Mouse (Mus musculus) frontal cortex, adult (tissue): ENCODE data around the gene Gm42906.

Experiments used
- ATAC-seq: cut with Nextera tagmentation; 2 replicates; pipeline ENCODE4 v1.9.2; 2017; ENCODE audit warnings: mild to moderate bottlenecking, moderate library complexity, mixed read lengths; ENCODE audit not compliant: low TSS enrichment

Gene Gm42906

GRCm38 (mm10) chr5:151394690-151395089 is 33.3 kb downstream of the Gm42906 start:
- ATAC-seq: peak; percentile 77

GRCm38 (mm10) chr5:151393821-151394662 is 33.9 kb downstream of the Gm42906 start:
- peak; percentile 53 for ATAC-seq

GRCm38 (mm10) chr5:151389827-151390226 is 38.1 kb downstream of the Gm42906 start:
- ATAC-seq: no peak

GRCm38 (mm10) chr5:151379896-151380295 is 48.1 kb downstream of the Gm42906 start:
- peak; percentile 99 for ATAC-seq

- ATAC-seq: no peak
Measured at GRCm38 (mm10) chr5:151379210-151379609, 48.8 kb downstream of the Gm42906 start.

- ATAC-seq: no peak
Measured at GRCm38 (mm10) chr5:151376931-151377330, 51.0 kb downstream of the Gm42906 start.

- ATAC-seq: no peak
Measured at GRCm38 (mm10) chr5:151374825-151375224, 53.1 kb downstream of the Gm42906 start.

- no peak for ATAC-seq
Measured at GRCm38 (mm10) chr5:151371130-151371529, 56.8 kb downstream of the Gm42906 start.

- ATAC-seq: no peak
Measured at GRCm38 (mm10) chr5:151369306-151369721, 58.6 kb downstream of the Gm42906 start.

GRCm38 (mm10) chr5:151368395-151369190 is 59.4 kb downstream of the Gm42906 start:
- ATAC-seq: peak; percentile 98

GRCm38 (mm10) chr5:151367881-151368394 is 60.0 kb downstream of the Gm42906 start:
- peak; percentile 35 for ATAC-seq

- ATAC-seq: no peak
Measured at GRCm38 (mm10) chr5:151367317-151367716, 60.6 kb downstream of the Gm42906 start.

GRCm38 (mm10) chr5:151363343-151364000 is 64.5 kb downstream of the Gm42906 start:
- no peak for ATAC-seq

- no peak for ATAC-seq
Measured at GRCm38 (mm10) chr5:151349616-151350015, 78.3 kb downstream of the Gm42906 start.

- no peak for ATAC-seq
Measured at GRCm38 (mm10) chr5:151348418-151348817, 79.5 kb downstream of the Gm42906 start.

GRCm38 (mm10) chr5:151346626-151347025 is 81.3 kb downstream of the Gm42906 start:
- ATAC-seq: no peak

- ATAC-seq: no peak
Measured at GRCm38 (mm10) chr5:151344737-151345136, 83.2 kb downstream of the Gm42906 start.

GRCm38 (mm10) chr5:151333686-151334085 is 94.3 kb downstream of the Gm42906 start:
- ATAC-seq: no peak

- no peak for ATAC-seq
Measured at GRCm38 (mm10) chr5:151333191-151333594, 94.8 kb downstream of the Gm42906 start.

- no peak for ATAC-seq
Measured at GRCm38 (mm10) chr5:151315804-151316597, 112.0 kb downstream of the Gm42906 start.

- no peak for ATAC-seq
Measured at GRCm38 (mm10) chr5:151300286-151300685, 127.7 kb downstream of the Gm42906 start.
